Mouse (Mus musculus) embryo, embryonic 10 days (tissue): ENCODE data around the gene Magea4.

Experiments
- DNase-seq: peaks from one replicate; pipeline ENCODE4 v3.0.0-alpha.2; 2015; ENCODE audit warnings: low spot score

Magea4 gene

GRCm38 (mm10) chrX:72221717-72222116 is at the start of gene Magea4:
TSS of gene Magea4 (plus strand) at chrX:72222017.
- DNase-seq: no peak

- no peak for DNase-seq
Measured at GRCm38 (mm10) chrX:72202944-72203554, 18.8 kb upstream of the Magea4 start.

GRCm38 (mm10) chrX:72270637-72271036 is 48.8 kb downstream of the Magea4 start:
- DNase-seq: no peak
